Mouse (Mus musculus): ENCODE data around the gene Ppp6r3. TPM values are rescaled to one million over a fixed set of nuclear protein-coding genes. Genes with fewer than 3 reads are reported as not detected.
"Not testable (repeated sequence)": the region's sequence is repeated elsewhere in the genome, so short reads cannot be mapped to it uniquely, and the experiment has no call there.

Ppp6r3 gene
- total RNA-seq, 2 experiments from 2014 or later: 79.3 to 94.5 TPM

- DNase-seq (ENCODE audit: low spot score in 2 of 2): no peak
Measured at GRCm38 (mm10) chr19:3576451-3577264, 1.1 kb upstream of the Ppp6r3 start.

- peak; percentile 67 to 85 for DNase-seq (ENCODE audit: low spot score in 2 of 2)
Measured at GRCm38 (mm10) chr19:3575276-3575631, 295 bp downstream of the Ppp6r3 start.

- DNase-seq (ENCODE audit: low spot score in 2 of 2): no peak
Measured at GRCm38 (mm10) chr19:3574593-3575094, 905 bp downstream of the Ppp6r3 start.

- peak in 1 of 2 experiments; percentile 61 for DNase-seq (ENCODE audit: low spot score in 2 of 2)
Measured at GRCm38 (mm10) chr19:3564309-3564708, 11.2 kb downstream of the Ppp6r3 start.

GRCm38 (mm10) chr19:3562752-3563151 lies 12.8 kb downstream of the Ppp6r3 start:
- DNase-seq (ENCODE audit: low spot score in 2 of 2): no peak

GRCm38 (mm10) chr19:3562298-3562697 lies 13.3 kb downstream of the Ppp6r3 start:
- DNase-seq (ENCODE audit: low spot score in 2 of 2): no peak

GRCm38 (mm10) chr19:3556169-3556827 lies 19.3 kb downstream of the Ppp6r3 start:
- DNase-seq (ENCODE audit: low spot score in 2 of 2): no peak

GRCm38 (mm10) chr19:3554785-3555184 lies 20.8 kb downstream of the Ppp6r3 start:
- no peak for DNase-seq (ENCODE audit: low spot score in 2 of 2)

GRCm38 (mm10) chr19:3551573-3552159 lies 23.9 kb downstream of the Ppp6r3 start:
- DNase-seq (ENCODE audit: low spot score in 2 of 2): no peak

GRCm38 (mm10) chr19:3550101-3550500 lies 25.4 kb downstream of the Ppp6r3 start:
- DNase-seq (ENCODE audit: low spot score in 2 of 2): no peak

GRCm38 (mm10) chr19:3549263-3549662 lies 26.3 kb downstream of the Ppp6r3 start:
- DNase-seq (ENCODE audit: low spot score in 2 of 2): no peak

GRCm38 (mm10) chr19:3548311-3548710 lies 27.2 kb downstream of the Ppp6r3 start:
- DNase-seq (ENCODE audit: low spot score in 2 of 2): no peak

- DNase-seq (ENCODE audit: low spot score in 2 of 2): no peak
Measured at GRCm38 (mm10) chr19:3544995-3545394, 30.6 kb downstream of the Ppp6r3 start.

GRCm38 (mm10) chr19:3542591-3542990 lies 33.0 kb downstream of the Ppp6r3 start:
- DNase-seq (ENCODE audit: low spot score in 2 of 2): no peak

GRCm38 (mm10) chr19:3540997-3541396 lies 34.6 kb downstream of the Ppp6r3 start:
- DNase-seq (ENCODE audit: low spot score in 2 of 2): no peak

GRCm38 (mm10) chr19:3540254-3540653 lies 35.3 kb downstream of the Ppp6r3 start:
- no peak for DNase-seq (ENCODE audit: low spot score in 2 of 2)

GRCm38 (mm10) chr19:3539456-3539855 lies 36.1 kb downstream of the Ppp6r3 start:
- DNase-seq (ENCODE audit: low spot score in 2 of 2): no peak

GRCm38 (mm10) chr19:3537658-3538057 lies 37.9 kb downstream of the Ppp6r3 start:
- no peak for DNase-seq (ENCODE audit: low spot score in 2 of 2)

- no peak for DNase-seq (ENCODE audit: low spot score in 2 of 2)
Measured at GRCm38 (mm10) chr19:3534945-3535344, 40.6 kb downstream of the Ppp6r3 start.

- DNase-seq (ENCODE audit: low spot score in 2 of 2): not testable (repeated sequence)
Measured at GRCm38 (mm10) chr19:3533266-3533966, 42.1 kb downstream of the Ppp6r3 start.

- no peak for DNase-seq (ENCODE audit: low spot score in 2 of 2)
Measured at GRCm38 (mm10) chr19:3532717-3533260, 42.8 kb downstream of the Ppp6r3 start.
